Mouse (Mus musculus) ES-E14 (cell line): Measurements from ENCODE around the gene Mfrp.

Experiments
- HCFC1 ChIP-seq: IDR thresholded peaks from 2 replicates; pipeline ENCODE4 v1.6.1; 2012; ENCODE audit warnings: low read length, inconsistent platforms, borderline replicate concordance; ENCODE audit not compliant: insufficient read depth
- MAFK ChIP-seq: IDR thresholded peaks from 2 replicates; pipeline ENCODE4 v1.6.1; 2014; ENCODE audit warnings: mild to moderate bottlenecking, low read depth, low read length, inconsistent platforms; ENCODE audit not compliant: insufficient read depth
- ZC3H11A ChIP-seq: IDR thresholded peaks from 2 replicates; pipeline ENCODE4 v1.6.1; 2012; ENCODE audit warnings: low read depth, mild to moderate bottlenecking, inconsistent platforms, low read length, borderline replicate concordance
- ZNF384 ChIP-seq: IDR thresholded peaks from 2 replicates; pipeline ENCODE4 v1.6.1; 2012; ENCODE audit warnings: low read depth, low read length, inconsistent platforms

GRCm38 (mm10) chr9:44115599-44115998 is 14.1 kb downstream of the Mfrp start:
- TF ChIP-seq ZC3H11A (no peak), MAFK (no peak), ZNF384 (no peak), HCFC1 (no peak)
